Mouse (Mus musculus): ENCODE measurements around the gene Ift74.
A peak's percentile ranks its signal among the peaks of the same experiment; 100 is the strongest.
"Not testable (repeated sequence)": the region's sequence is repeated elsewhere in the genome, so short reads cannot be mapped to it uniquely, and the experiment has no call there.

Gene Ift74

DNA sequence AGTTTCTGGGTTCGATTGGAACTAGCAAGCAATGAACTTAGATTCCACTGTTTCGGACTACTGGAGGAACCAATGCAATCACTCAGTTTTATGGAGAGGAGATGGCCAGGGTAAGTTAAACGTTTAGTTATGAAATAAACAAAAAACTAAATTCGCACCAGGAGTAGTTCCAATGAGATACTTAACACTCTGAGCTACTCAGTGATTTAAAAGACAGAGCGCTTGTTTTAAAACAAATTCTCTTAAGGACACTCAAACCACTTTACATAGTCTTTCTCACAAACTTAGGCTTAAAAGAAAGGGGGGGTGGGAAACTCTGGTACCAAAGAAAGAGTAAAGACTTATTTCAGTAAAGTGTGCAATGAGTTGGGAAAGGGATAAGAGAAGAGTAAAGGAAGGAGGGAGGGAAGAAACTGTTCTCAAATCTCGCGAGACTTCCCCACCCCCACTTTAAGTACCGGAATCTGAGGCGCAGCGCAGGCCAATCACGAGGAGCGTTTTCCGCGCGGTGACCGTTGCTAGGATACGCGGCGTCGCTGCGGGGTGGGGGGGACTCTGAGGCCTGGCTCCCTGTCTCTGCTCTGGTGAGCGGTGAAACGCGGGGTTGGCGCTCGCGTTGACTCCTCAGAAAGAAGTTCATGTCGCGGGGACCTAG is at the start of gene Ift74:
Ift74 (plus strand) TSS at position 520 of the 655 bp plus-strand sequence.
- DNase-seq = peak; percentile 99

GRCm38 (mm10) chr4:94572677-94573076 is 41.6 kb upstream of the Ift74 start:
- DNase-seq = no peak

DNA sequence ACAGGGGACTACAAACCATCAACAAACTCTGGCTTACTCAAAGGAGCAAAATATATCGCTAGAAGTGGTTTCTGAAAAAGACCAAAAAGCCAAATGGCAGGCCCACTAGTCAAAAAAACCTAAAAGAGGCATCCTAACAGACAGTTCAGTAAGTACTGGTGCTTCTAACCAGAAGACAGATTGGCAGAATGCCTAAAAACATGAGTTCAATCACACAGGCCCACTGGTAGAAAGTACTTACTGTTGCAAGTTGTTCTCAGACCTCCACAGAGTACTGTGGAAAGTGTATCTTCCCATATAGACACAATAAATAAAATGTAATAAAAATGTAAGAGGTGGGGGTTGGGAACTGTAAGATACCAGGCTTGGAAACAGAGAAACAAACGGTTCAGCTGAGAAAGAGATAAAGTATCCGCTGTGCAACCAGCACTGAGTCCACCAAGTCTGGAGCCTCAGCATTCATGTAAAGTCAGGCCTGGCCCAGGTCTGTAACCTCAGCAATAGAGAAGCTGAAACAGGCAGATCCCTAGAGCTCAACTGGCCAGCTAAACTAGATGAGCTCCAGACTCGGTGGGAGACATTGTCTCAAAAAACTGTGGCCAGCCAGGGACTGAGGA is 22.4 kb upstream of the Ift74 start:
- peak; percentile 24 for DNase-seq

- peak; percentile 54 for DNase-seq
These were observed 21.6 kb upstream of the Ift74 start for GRCm38 (mm10) chr4:94592709-94593108.

- no peak for DNase-seq
These were observed 12.9 kb upstream of the Ift74 start for GRCm38 (mm10) chr4:94601395-94601794.

DNA sequence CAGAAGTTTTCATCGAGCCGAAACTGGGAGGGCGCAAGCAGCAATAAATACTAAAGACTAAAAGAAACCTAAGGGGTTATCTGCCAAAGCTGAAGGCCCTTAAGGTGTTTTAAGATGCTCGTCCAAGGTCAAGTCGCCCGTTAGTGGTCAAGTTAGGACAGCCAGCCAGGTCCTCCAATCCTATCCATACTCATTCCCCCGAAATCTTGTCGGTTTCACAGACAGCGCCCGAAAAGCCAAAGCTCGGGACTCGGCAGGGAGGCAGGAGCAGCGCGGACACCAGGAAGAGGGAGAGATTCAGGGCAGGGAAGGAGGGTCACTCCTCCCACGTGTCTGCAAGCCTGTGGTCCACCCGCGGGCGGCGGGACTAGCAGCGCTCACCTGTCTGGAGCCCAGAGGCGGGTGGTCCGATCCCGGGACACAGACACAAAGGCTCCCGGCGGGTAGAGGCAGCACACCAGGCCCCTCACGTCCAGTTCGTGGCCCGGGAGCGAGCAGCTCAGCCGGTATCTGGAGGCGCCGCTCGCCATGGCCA is 11.7 kb upstream of the Ift74 start:
- no peak for DNase-seq

DNA sequence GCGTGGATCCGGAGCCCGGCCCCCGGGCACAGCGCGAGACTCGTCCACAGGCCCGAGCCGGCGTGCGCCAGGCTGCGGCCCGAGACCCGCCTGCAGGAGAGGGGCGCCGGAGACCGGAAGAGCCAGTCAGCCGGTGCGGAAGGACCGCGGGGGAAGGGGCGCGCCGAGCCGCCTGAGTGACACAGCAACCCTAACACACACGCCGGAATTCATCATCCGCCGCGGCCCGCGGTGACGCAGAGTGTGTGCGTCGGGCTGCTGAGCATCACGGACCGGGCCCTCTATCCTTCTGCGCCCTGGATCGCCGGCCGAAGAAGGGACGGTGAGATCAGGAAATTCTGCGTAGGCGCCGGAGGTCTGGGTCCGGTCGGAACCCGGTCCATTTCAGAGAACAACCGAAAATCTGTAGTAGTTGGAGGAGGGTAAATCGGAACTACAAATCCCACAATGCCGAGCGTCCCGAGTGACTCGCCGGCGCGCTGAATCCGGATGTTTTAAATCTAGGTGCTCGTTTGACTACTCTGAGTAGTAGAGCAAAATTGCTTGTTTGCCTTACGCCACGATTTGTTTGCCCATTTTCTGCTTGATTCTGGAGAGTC is 11.2 kb upstream of the Ift74 start, which contains the start of gene Plaa:
Plaa (minus strand) TSS at position 214 of the 599 bp plus-strand sequence.
- peak; percentile 99 for DNase-seq

- no peak for DNase-seq
These were observed 9.8 kb upstream of the Ift74 start for GRCm38 (mm10) chr4:94604452-94605019.

DNA sequence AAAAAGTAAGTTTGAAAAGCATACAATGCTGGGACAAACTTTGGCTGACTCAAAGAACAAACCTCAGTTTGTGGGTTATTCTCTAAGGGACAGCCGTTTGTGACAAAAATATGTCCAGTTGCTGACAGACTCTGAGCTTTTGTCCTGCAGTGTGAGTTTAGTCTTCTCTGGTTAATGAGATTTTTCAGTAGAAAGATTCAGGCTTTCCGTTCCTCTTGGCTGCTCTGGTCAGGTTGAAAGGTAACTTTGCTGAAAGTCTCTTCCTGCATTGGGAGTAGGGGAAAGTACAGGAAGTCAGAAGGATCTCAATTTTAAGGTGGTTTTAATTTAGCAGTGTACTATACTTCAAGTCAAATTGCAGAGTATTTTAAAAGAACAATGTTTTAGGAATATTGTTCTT is 8.7 kb upstream of the Ift74 start:
- DNase-seq = no peak

- DNase-seq = no peak
These were observed 4.0 kb upstream of the Ift74 start for GRCm38 (mm10) chr4:94610339-94610738.

DNA sequence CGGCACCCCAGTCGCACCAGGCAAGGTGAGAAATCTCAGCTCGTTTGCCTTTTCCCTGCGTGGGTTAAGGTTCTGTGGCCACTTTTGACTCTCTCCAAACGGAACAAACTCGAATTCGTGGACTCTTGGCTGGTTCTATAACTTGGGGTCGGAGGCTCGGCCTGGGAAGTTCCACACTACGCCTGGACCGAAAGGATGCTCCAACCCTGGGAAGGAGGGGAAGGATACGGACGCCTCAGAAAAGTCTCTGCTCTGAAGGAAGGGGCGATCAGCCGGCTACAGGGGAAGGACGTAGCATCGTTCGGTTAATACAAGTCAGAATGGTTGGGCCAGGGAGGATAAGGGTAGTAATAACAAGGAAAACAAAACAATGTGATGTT is 326 bp downstream of the Ift74 start:
- no peak for DNase-seq

GRCm38 (mm10) chr4:94620077-94620476 is 5.8 kb downstream of the Ift74 start:
- no peak for DNase-seq

DNA sequence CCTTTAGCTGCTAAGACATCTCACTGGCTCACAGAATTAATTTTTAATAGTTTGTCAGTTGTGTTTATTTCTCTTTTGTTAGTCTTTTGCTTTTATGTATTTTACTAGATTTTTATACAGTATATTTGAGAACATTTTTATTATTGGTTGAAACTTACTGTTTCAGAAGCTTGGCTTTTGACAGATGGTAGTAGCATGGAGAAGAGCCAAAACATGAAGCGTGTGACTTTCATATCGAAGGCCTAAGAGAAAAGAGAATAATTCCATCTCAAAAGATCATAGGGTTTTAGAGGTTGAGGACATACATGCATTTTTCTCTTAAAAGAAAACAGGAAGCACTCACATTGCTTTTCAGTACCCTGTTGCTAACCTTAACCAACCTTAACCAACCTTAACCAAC is 28.9 kb downstream of the Ift74 start:
- no peak for DNase-seq

DNA sequence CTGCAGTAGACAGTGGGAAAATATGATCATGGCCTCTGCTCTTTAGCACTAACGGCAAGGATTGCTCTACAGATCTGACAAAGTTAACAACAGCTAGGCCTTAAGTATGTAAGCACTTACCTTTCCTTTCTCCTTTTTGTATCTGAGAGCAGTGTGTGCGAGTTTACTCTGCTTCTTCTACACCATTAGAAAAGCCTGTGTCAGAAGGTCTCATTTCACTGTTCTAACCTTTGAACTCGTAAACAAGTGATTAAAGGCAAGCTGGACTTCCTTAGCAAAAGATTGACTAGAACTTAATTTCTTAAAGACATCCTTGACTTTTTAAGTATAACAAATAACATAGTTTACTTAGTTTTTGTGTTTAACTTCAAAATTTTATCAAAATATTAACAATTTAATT is 35.6 kb downstream of the Ift74 start, which contains the start of gene Lrrc19:
Lrrc19 (minus strand) TSS at position 225 of the 400 bp plus-strand sequence.
- DNase-seq = no peak

DNA sequence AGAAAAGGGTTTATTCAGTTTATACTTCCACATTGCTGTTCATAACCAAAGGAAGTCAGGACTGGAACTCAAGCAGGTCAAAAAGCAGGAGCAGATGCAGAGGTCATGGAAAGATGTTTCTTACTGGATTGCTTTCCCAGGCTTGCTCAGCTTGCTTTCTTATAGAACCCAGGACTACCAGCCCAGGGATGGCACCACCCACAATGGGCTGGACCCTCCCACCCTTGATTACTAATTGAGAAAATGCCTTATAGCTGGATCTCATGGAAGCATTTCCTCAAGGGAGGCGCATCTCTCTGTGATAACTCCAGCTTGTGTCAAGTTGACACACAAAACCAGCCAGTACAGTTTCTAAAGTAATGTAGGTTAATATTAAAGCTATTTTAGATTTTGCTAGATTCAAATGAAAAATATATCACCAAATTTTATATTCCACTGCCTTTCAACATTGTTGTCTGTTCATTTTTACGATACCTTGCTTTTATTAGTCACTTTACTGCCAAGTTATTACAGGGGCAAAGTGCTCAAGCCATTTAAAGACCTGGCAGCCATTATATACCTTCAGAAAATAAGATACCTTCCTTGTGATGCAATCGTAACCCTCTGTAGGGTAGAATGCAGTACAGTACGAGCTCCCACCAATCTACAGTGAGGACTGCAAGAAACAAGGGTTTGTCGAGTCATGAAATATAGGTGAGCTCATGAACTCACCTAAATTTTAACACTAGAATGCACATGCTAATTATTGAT is 36.3 kb downstream of the Ift74 start:
- not testable (repeated sequence) for DNase-seq

GRCm38 (mm10) chr4:94669718-94670117 is 55.4 kb downstream of the Ift74 start:
- no peak for DNase-seq

GRCm38 (mm10) chr4:94680662-94681061 is 66.4 kb downstream of the Ift74 start:
- DNase-seq = no peak

DNA sequence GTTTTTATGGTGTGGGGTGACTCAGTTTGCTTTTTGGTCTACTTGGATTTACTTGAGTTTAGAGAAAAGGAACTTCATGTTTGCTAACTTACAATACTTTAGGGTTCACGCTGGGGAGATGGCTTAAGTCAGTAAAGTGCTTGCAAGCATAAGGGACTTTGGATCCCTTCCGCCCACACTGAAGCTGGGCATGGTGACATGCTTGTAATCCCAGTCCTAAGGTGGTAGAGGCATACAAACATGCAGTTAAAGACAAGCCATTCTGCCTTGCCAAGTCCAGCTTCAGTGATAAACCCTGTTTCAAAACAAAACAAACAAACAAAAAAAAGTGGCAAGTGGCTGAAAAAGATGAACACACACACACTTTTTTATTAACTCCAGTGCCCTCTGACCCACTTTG is 66.9 kb downstream of the Ift74 start:
- no peak for DNase-seq

DNA sequence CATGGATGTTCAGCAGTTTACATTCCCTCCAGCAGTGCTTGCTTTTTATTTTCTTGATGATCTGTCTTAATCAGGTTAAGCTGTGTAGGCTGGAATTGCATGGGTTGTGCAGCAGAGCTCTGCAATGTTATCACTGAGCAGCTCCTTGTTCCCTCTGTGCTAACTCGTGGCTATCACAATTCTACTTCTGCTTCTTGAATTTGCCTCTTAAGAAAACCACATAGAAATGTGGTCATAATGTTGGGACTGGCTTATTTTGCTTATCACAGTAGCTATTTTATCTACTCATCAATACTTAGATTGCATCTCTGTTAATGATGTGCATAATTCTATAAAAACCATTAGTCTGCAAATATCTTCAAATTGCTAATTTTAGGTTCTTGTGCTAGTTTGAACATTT is 67.7 kb downstream of the Ift74 start:
- DNase-seq = no peak

GRCm38 (mm10) chr4:94683305-94683704 is 69.0 kb downstream of the Ift74 start:
- DNase-seq = peak; percentile 95

- DNase-seq = not testable (repeated sequence)
These were observed 75.5 kb downstream of the Ift74 start for GRCm38 (mm10) chr4:94689804-94690203.

DNA sequence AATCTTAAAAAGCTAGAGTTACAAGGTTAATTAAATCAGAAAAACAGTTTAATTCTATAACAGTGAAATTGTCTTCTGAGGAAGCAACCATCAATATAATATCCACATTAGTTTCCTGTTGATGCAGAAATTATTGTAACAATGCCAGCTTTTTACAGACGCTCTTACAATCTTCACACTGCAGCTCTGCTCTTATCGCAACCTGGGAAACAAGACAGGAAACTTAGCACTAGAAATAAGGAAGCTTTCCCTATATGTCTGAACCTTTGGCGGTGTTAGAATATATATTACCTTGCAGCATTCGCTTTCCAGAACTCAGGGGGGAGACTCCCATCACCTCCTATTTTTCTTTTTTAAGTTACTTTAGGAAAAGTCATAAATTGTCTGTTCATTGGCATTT is 76.8 kb downstream of the Ift74 start:
- no peak for DNase-seq

- no peak for DNase-seq
These were observed 77.9 kb downstream of the Ift74 start for GRCm38 (mm10) chr4:94692175-94692574.

Data from heart, adult 11 months (tissue).